In genomic region chr6:92381085-92381484, GRCm38 (mm10) we compare ENCODE assay signal across 28 mouse cellular contexts.
DNase-seq lines count a peak whose midpoint lies in the region; ATAC-seq lines count a peak whose summit lies in the region.
"Had no signal": no experiment of that assay in that cellular context is flagged by ENCODE, and none has a peak within 500 bp of the region (broad histone marks: within the 10 kb centered on the region; RNA-seq: fewer than 3 reads in every experiment).

No protein-coding gene starts in this region.

- DNase-seq in adrenal gland, postnatal 10 days, result peak; percentile 10
- no peak for DNase-seq in adrenal gland, postnatal 25 days
- DNase-seq in limb, embryonic 10.5 days (ENCODE audit: low spot score), result no peak
- DNase-seq in fibroblast of lung, adult 2 months (ENCODE audit: low read depth), result peak; percentile 7
- no peak for DNase-seq in heart, embryonic 10.5 days (ENCODE audit: low spot score)
- no peak for DNase-seq in gastrocnemius, postnatal 36 days
- DNase-seq: cerebellum, adult 11 months; cerebellum, adult 9-10 months; cerebellum, postnatal 36 days; embryo, embryonic 11 days; gastrocnemius, postnatal 10 days; heart, postnatal 36 days; kidney, postnatal 25 days; lung, embryonic 14.5 days; lung, postnatal 14 days; thymus, adult 2 months; thymus, postnatal 36 days had no signal

- no peak overlapping the region for H3K4me3 ChIP-seq in limb, embryonic 15.5 days
- H3K4me3 ChIP-seq in limb, embryonic 10.5 days, result no peak overlapping the region
- H3K4me3 ChIP-seq in heart, embryonic 10.5 days, result no peak overlapping the region
- H3K4me3 ChIP-seq: embryonic facial prominence, embryonic 13.5 days; erythroblast, embryonic 14.5 days; forebrain, embryonic 12.5 days; hindbrain, embryonic 12.5 days; liver, embryonic 15.5 days had no signal

- no peak for ATAC-seq in limb, embryonic 15.5 days (ENCODE audit: insufficient number of reproducible peaks, low FRiP score, low TSS enrichment, low read depth)
- ATAC-seq: CD4-positive, CD25-positive, alpha-beta regulatory T cell, adult 4 months; intestine, postnatal 0 days; midbrain, embryonic 16.5 days had no signal

- H3K4me1 ChIP-seq in limb, embryonic 15.5 days, result no peaks in the 10 kb centered on the region; the same call in 1 of the 2 replicates
- peaks cover 17% of the 10 kb centered on the region for H3K4me1 ChIP-seq in limb, embryonic 10.5 days
- 0 out of 2 replicates have a peak, but pooled peaks cover 4% of the 10 kb centered on the region for H3K4me1 ChIP-seq in heart, embryonic 10.5 days
- H3K4me1 ChIP-seq: forebrain, embryonic 12.5 days; liver, embryonic 15.5 days had no signal

- H3K36me3 ChIP-seq in limb, embryonic 15.5 days, result peaks cover 6% of the 10 kb centered on the region
- H3K36me3 ChIP-seq in limb, embryonic 10.5 days, result peaks cover 4% of the 10 kb centered on the region
- peaks cover 5% of the 10 kb centered on the region for H3K36me3 ChIP-seq in heart, embryonic 10.5 days
- H3K36me3 ChIP-seq: liver, embryonic 15.5 days had no signal

- H3K4me2 ChIP-seq in limb, embryonic 15.5 days, result no peak overlapping the region
- H3K4me2 ChIP-seq: embryonic facial prominence, embryonic 13.5 days; forebrain, embryonic 12.5 days; heart, embryonic 11.5 days; hindbrain, embryonic 12.5 days; liver, embryonic 15.5 days; lung, embryonic 14.5 days; midbrain, embryonic 11.5 days had no signal

- WGBS in limb, embryonic 15.5 days, result 74% methylated on average over 10 of the region's 10 CpGs
- WGBS in limb, embryonic 10.5 days, result 88% methylated on average over 10 of the region's 10 CpGs
- WGBS in heart, embryonic 10.5 days, result 80% methylated on average over 10 of the region's 10 CpGs

- H3K27me3 ChIP-seq in limb, embryonic 15.5 days, result no peaks in the 10 kb centered on the region
- H3K27me3 ChIP-seq in limb, embryonic 10.5 days (ENCODE audit: low read depth, poor library complexity, severe bottlenecking), result no peaks in the 10 kb centered on the region
- no peaks in the 10 kb centered on the region for H3K27me3 ChIP-seq in heart, embryonic 10.5 days (ENCODE audit: insufficient read depth, poor library complexity, severe bottlenecking)
- H3K27me3 ChIP-seq: embryonic facial prominence, embryonic 13.5 days; forebrain, embryonic 12.5 days; hindbrain, embryonic 12.5 days; liver, embryonic 15.5 days had no signal

- no peaks in the 10 kb centered on the region for H3K9me3 ChIP-seq in limb, embryonic 15.5 days
- no peaks in the 10 kb centered on the region for H3K9me3 ChIP-seq in limb, embryonic 10.5 days (replicated peaks)
- H3K9me3 ChIP-seq in heart, embryonic 10.5 days, result no peaks in the 10 kb centered on the region
- H3K9me3 ChIP-seq: forebrain, embryonic 12.5 days; hindbrain, embryonic 12.5 days; liver, embryonic 15.5 days had no signal

- H3K27ac ChIP-seq in limb, embryonic 15.5 days, result peak overlapping the region; percentile 17; the same call in 1 of the 2 replicates
- H3K27ac ChIP-seq in limb, embryonic 10.5 days, result no peak overlapping the region
- H3K27ac ChIP-seq in heart, embryonic 10.5 days, result no peak overlapping the region
- H3K27ac ChIP-seq: embryonic facial prominence, embryonic 13.5 days; forebrain, embryonic 12.5 days; hindbrain, embryonic 12.5 days; liver, embryonic 15.5 days had no signal

- no peak overlapping the region for H3K9ac ChIP-seq in limb, embryonic 15.5 days
- H3K9ac ChIP-seq: embryonic facial prominence, embryonic 13.5 days; forebrain, embryonic 12.5 days; hindbrain, embryonic 12.5 days; liver, embryonic 15.5 days; lung, embryonic 14.5 days had no signal

- intact Hi-C loops in gastrocnemius, postnatal 36 days (cut with DNase I), result no loop called here

Comparison
In these comparisons a context has a peak if more than half of its experiments do, and no peak if none do; other contexts are left out.
1. DNase-seq: peak in adrenal gland, postnatal 10 days (single experiment) and fibroblast of lung, adult 2 months (single experiment); none in adrenal gland, postnatal 25 days (single experiment), limb, embryonic 10.5 days (single experiment), heart, embryonic 10.5 days (single experiment) and gastrocnemius, postnatal 36 days (0 of 2).